Mouse (Mus musculus): ENCODE results near the gene Frem1. TPM values are rescaled to one million over a fixed set of nuclear protein-coding genes. Genes with fewer than 3 reads are reported as not detected.

Gene Frem1
- polyA plus RNA-seq, 1 experiment from 2014 or later, result 0.63 TPM

DNA sequence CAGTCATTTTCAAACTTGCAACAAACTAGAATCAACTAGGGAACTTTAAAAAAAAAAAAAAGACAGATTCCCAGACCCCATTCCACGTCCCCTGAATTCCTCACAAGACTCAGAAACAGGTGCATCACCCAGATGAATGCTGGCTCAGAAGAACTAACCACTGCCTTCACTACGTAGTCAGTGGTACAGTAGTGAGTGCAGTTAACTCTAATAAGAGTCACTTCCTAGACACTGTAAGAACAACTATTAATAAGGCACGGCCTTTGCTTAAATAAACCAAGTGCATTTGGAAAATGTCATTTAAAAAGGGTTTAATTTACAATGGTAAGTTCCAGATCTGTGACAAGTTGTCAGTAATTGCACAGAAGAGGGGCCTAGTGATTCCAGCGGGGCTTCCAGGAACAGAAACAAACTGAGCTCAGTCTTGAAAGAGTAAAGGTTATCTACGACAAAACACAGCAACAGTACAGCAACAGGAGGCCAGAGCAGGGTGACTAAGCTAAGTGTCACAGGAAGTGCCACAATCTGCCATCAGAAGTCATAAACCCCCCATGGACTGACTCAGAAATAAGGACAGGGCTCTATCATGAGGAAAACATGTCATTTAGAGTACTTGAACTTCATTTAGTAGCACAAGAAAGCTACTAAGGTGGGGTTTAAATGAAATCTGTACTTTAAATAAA lies 203.4 kb downstream of the Frem1 start:
- peak overlapping the region; percentile 58 for H3K27ac ChIP-seq
- H3K4me2 ChIP-seq, result no peak overlapping the region
- H3K4me3 ChIP-seq (replicated peaks), result no peak overlapping the region
- no peaks in the 10 kb centered on the region for H3K27me3 ChIP-seq
- WGBS (ENCODE audit: insufficient replicate concordance), result 23% methylated on average over 5 of the region's 5 CpGs
- peaks cover 27% of the 10 kb centered on the region for H3K4me1 ChIP-seq (replicated peaks)
- peak; percentile 34 for DNase-seq
- H3K36me3 ChIP-seq, result peaks cover 8% of the 10 kb centered on the region
- H3K9ac ChIP-seq, result no peak overlapping the region; the same call in 1 of the 2 replicates
- no peaks in the 10 kb centered on the region for H3K9me3 ChIP-seq (replicated peaks)
- peak; percentile 85 for ATAC-seq (ENCODE audit: low read depth)

Other genes with a start within 250 kb of the Frem1 start
- gene Zdhhc21, start 192.4 kb downstream of the Frem1 start, polyA plus RNA-seq (2015; fragmentation: Nextera tagmentation; extraction: Ambion mirVana), result 4.4 and 6.2 TPM in 2 replicates
- not detected in 2 replicates for gene Cer1, start 167.2 kb downstream of the Frem1 start, polyA plus RNA-seq (2015; fragmentation: Nextera tagmentation; extraction: Ambion mirVana)